Mouse (Mus musculus) CH12.LX (cell line): Measurements from ENCODE around the gene Rpp25. TPM values are rescaled to one million over a fixed set of nuclear protein-coding genes. Genes with fewer than 3 reads are reported as not detected.

ENCODE experiments used
- DNase-seq: peaks from one replicate; pipeline ENCODE4 v3.0.0-alpha.2; 2013; ENCODE audit errors: extremely low read depth
- H3K27ac ChIP-seq: 2 replicates; pipeline ENCODE4 v1.5.1; 2012; ENCODE audit warnings: low read depth, mild to moderate bottlenecking, control low read depth, moderate library complexity; ENCODE audit not compliant: insufficient read depth
- H3K27me3 ChIP-seq: replicated peaks from 2 replicates; pipeline ENCODE3; 2012; ENCODE audit warnings: inconsistent platforms
- H3K36me3 ChIP-seq, 2 experiments: replicated peaks in 1 of 2; 2 replicates each; pipeline versions ENCODE3 to v1.6.1; 2012; ENCODE audit warnings: inconsistent platforms in 1 of 2, low read length in 1 of 2, mild to moderate bottlenecking in 1 of 2, mixed read lengths in 1 of 2, moderate library complexity in 1 of 2; ENCODE audit not compliant: control insufficient read depth in 1 of 2, insufficient read depth in 1 of 2
- H3K4me1 ChIP-seq, 2 experiments: 2 replicates each; pipeline ENCODE4 v1.6.1; 2012; ENCODE audit warnings: inconsistent platforms in 1 of 2, moderate library complexity in 1 of 2; ENCODE audit not compliant: insufficient read depth in 2 of 2, control insufficient read depth in 1 of 2
- H3K4me2 ChIP-seq: 2 replicates; pipeline ENCODE4 v1.6.1; 2012; ENCODE audit warnings: low read depth, mild to moderate bottlenecking, control low read depth; ENCODE audit not compliant: poor library complexity, insufficient read depth, severe bottlenecking
- H3K4me3 ChIP-seq, 3 experiments: fragments of 150-350 bp in 1 of 3; sonication (generic) in 1 of 3; replicated peaks in 1 of 3; 2 replicates each; pipeline versions ENCODE3 to v1.5.1; 2011 to 2012; ENCODE audit warnings: low read depth in 2 of 3, low read length in 2 of 3, mild to moderate bottlenecking in 2 of 3, moderate library complexity in 2 of 3, control low read depth in 1 of 3, improper control_type of control experiment in 1 of 3, inconsistent platforms in 1 of 3, mixed read lengths in 1 of 3; ENCODE audit not compliant: poor library complexity in 1 of 3
- H3K79me2 ChIP-seq: replicated peaks from 2 replicates; pipeline ENCODE4 v1.6.1; 2012; ENCODE audit warnings: mild to moderate bottlenecking, moderate library complexity; ENCODE audit not compliant: control insufficient read depth, poor library complexity, insufficient read depth, severe bottlenecking; ENCODE audit errors: extremely low read depth
- H3K9ac ChIP-seq: 2 replicates; pipeline ENCODE4 v1.6.1; 2012; ENCODE audit warnings: low read depth, mild to moderate bottlenecking, control low read depth, moderate library complexity; ENCODE audit not compliant: insufficient read depth
- H3K9me3 ChIP-seq: replicated peaks from 2 replicates; pipeline ENCODE3; 2012; ENCODE audit warnings: low read length, inconsistent platforms, mixed read lengths
- CHD2 ChIP-seq: IDR thresholded peaks from 2 replicates; pipeline ENCODE4 v1.6.1; 2011; ENCODE audit warnings: low read length, improper control_type of control experiment
- CTCF ChIP-seq, 2 experiments: IDR thresholded peaks in 1 of 2; conservative IDR thresholded peaks in 1 of 2; 2 replicates each; pipeline ENCODE4 v1.5.1; 2011 to 2012; ENCODE audit warnings: low read depth in 2 of 2, low read length in 2 of 2, improper control_type of control experiment in 1 of 2, inconsistent platforms in 1 of 2, mild to moderate bottlenecking in 1 of 2, moderate library complexity in 1 of 2
- ETS1 ChIP-seq: conservative IDR thresholded peaks from 2 replicates; pipeline ENCODE4 v1.6.1; 2012; ENCODE audit warnings: low read depth, mild to moderate bottlenecking, inconsistent platforms, low read length, improper control_type of control experiment, moderate library complexity
- GABPA ChIP-seq: IDR thresholded peaks from 2 replicates; pipeline ENCODE4 v1.6.1; 2012; ENCODE audit warnings: low read depth, low read length, improper control_type of control experiment, inconsistent platforms; ENCODE audit not compliant: insufficient replicate concordance
- IRF4 ChIP-seq: IDR thresholded peaks from 2 replicates; pipeline ENCODE4 v1.6.1; 2014; ENCODE audit warnings: low read depth, mild to moderate bottlenecking, inconsistent platforms, low read length, improper control_type of control experiment
- JUN ChIP-seq: IDR thresholded peaks from 2 replicates; pipeline ENCODE4 v1.6.1; 2011; ENCODE audit warnings: low read depth, mild to moderate bottlenecking, low read length, improper control_type of control experiment, moderate library complexity; ENCODE audit not compliant: insufficient read depth
- MAZ ChIP-seq: IDR thresholded peaks from 2 replicates; pipeline ENCODE4 v1.6.1; 2012; ENCODE audit warnings: low read depth, mild to moderate bottlenecking, inconsistent platforms, low read length, improper control_type of control experiment, moderate library complexity
- MEF2A ChIP-seq: IDR thresholded peaks from 2 replicates; pipeline ENCODE4 v1.6.1; 2014; ENCODE audit warnings: low read depth, mild to moderate bottlenecking, inconsistent platforms, low read length, improper control_type of control experiment, borderline replicate concordance
- NRF1 ChIP-seq: IDR thresholded peaks from 2 replicates; pipeline ENCODE4 v1.6.1; 2014; ENCODE audit warnings: low read depth, mild to moderate bottlenecking, inconsistent platforms, low read length, improper control_type of control experiment, moderate library complexity
- PAX5 ChIP-seq: IDR thresholded peaks from 2 replicates; pipeline ENCODE4 v1.6.1; 2012; ENCODE audit warnings: low read length, inconsistent platforms, mixed read lengths
- RAD21 ChIP-seq: IDR thresholded peaks from 2 replicates; pipeline ENCODE4 v1.6.1; 2011; ENCODE audit warnings: low read depth, mild to moderate bottlenecking, low read length, improper control_type of control experiment, moderate library complexity
- RCOR1 ChIP-seq: conservative IDR thresholded peaks from 2 replicates; pipeline ENCODE4 v1.6.1; 2012; ENCODE audit warnings: low read depth, mild to moderate bottlenecking, inconsistent platforms, low read length, improper control_type of control experiment
- TCF12 ChIP-seq: IDR thresholded peaks from 2 replicates; pipeline ENCODE4 v1.6.1; 2014; ENCODE audit warnings: low read depth, mild to moderate bottlenecking, inconsistent platforms, low read length, improper control_type of control experiment
- UBTF ChIP-seq: IDR thresholded peaks from 2 replicates; pipeline ENCODE4 v1.6.1; 2012; ENCODE audit warnings: low read depth, mild to moderate bottlenecking, inconsistent platforms, low read length, improper control_type of control experiment, moderate library complexity
- USF1 ChIP-seq: IDR thresholded peaks from 2 replicates; pipeline ENCODE4 v1.6.1; 2014; ENCODE audit warnings: low read depth, mild to moderate bottlenecking, inconsistent platforms, low read length, improper control_type of control experiment
- USF2 ChIP-seq: conservative IDR thresholded peaks from 2 replicates; pipeline ENCODE4 v1.6.1; 2011; ENCODE audit warnings: low read depth, low read length, improper control_type of control experiment
- ZMIZ1 ChIP-seq: IDR thresholded peaks from 2 replicates; pipeline ENCODE4 v1.6.1; 2012; ENCODE audit warnings: low read depth, mild to moderate bottlenecking, inconsistent platforms, low read length, improper control_type of control experiment
- ZNF384 ChIP-seq: IDR thresholded peaks from 2 replicates; pipeline ENCODE4 v1.6.1; 2012; ENCODE audit warnings: low read depth, low read length, improper control_type of control experiment, inconsistent platforms
- dilution Hi-C: fragments of 300-500 bp; cut with MboI; formaldehyde crosslinking; loops from 2 replicates; pipeline ENCODE4 v1.14.3; 2020; ENCODE audit warnings: low sequenced_read_pairs; ENCODE audit not compliant: extremely low pct_unique_long_range_greater_than_20kb, extremely low pct_ligation_motif_present
- in situ Hi-C: fragments of 300-500 bp; cut with MboI; formaldehyde crosslinking; loops from 3 replicates; pipeline ENCODE4 v1.14.3; 2019; ENCODE audit warnings: low sequenced_read_pairs, low pct_ligation_motif_present, low pct_unique_long_range_greater_than_20kb, mixed read lengths
- polyA plus RNA-seq: library from polyadenylated mRNA; unstranded; fragments of >175 nt; gene quantifications from 2 replicates; pipeline ENCODE4 v1.2.1, GENCODE M21; 2012; ENCODE audit warnings: low read depth; ENCODE audit not compliant: insufficient read length
- total RNA-seq, 2 experiments: library from RNA; depleted of rRNA; stranded (reverse); fragments of 300-350 nt in 1 of 2; fragments of >200 nt in 1 of 2; gene quantifications; 2 replicates each; pipeline ENCODE4 v1.2.3; 2012 to 2014

Gene Rpp25
- total and polyA plus RNA-seq, 3 experiments: 0.21 TPM; not detected in 2

DNA sequence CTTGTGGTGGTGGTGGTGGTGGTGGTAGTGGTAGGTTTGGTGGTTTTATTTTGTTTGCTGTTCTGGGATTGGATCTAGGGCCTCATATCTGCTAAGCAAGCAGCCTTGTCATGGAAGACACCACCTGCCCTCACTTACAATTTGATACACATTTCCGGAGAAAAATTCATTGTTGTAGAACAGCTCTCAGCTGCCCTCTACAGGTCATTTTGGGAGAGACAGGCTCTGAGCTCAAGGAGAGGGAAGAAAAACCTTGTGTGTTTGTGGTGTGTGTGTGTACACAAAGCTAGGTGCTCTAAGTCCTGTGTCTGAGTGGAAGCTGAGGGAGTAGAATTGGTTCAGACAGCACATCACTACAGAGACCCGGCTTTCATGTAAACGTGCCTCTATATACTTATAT lies 13.3 kb downstream of the Rpp25 start (continued):
- TF ChIP-seq ETS1 (no peak), UBTF (no peak), USF2 (no peak), TCF12 (no peak), MEF2A (no peak), PAX5 (no peak), RAD21 (peak; percentile 74), CHD2 (no peak), USF1 (no peak), CTCF (conservative IDR thresholded peaks at IDR 0.05 in 1 of 2, IDR thresholded peaks at IDR 0.05 in 1 of 2; ENCODE audit: low read depth in 2 of 2, low read length in 2 of 2) (peak; percentile 79 to 89), NRF1 (no peak), IRF4 (no peak), GABPA (no peak), RCOR1 (no peak), ZMIZ1 (no peak), MAZ (no peak), ZNF384 (no peak)

GRCm38 (mm10) chr9:57520375-57521055 lies 16.7 kb downstream of the Rpp25 start:
- peaks cover 38% of the 10 kb centered on the region for H3K79me2 ChIP-seq
- peak overlapping the region; percentile 88 to 99 (median 89) for H3K4me3 ChIP-seq
- TF ChIP-seq ZNF384: peak; percentile 22; the same call in 1 of the 2 replicates
- no peak for TF ChIP-seq JUN
- no peak for TF ChIP-seq PAX5
- TF ChIP-seq USF2: peak; percentile 48
- TF ChIP-seq CTCF (conservative IDR thresholded peaks at IDR 0.05 in 1 of 2, IDR thresholded peaks at IDR 0.05 in 1 of 2; ENCODE audit: low read depth in 2 of 2, low read length in 2 of 2): 0 out of 4 replicates have a peak, but pooled peaks of 1 of the 2 experiments have one; percentile 5
- TF ChIP-seq USF1: peak; percentile 36
- dilution Hi-C loops: no loop called here
- no peak overlapping the region for H3K27ac ChIP-seq
- in situ Hi-C loops: loop anchor here (5.0 kb wide), 1 partner anchor 132 kb away; the partner anchor contains the start of gene Csk
- peak overlapping the region; percentile 54; the same call in 1 of the 2 replicates for H3K4me2 ChIP-seq
- H3K9me3 ChIP-seq: no peaks in the 10 kb centered on the region
- no peaks in the 10 kb centered on the region for H3K27me3 ChIP-seq
- peaks cover 0 to 7% of the 10 kb centered on the region in 2 experiments for H3K36me3 ChIP-seq
- peaks cover 0 to 36% of the 10 kb centered on the region in 2 experiments; a peak in 2 of 4 replicates for H3K4me1 ChIP-seq
- H3K9ac ChIP-seq: peak overlapping the region; percentile 54
- DNase-seq: no peak
